Mouse (Mus musculus) heart, adult 9 months (tissue): ENCODE measurements at regions not wholly inside any gene's neighbourhood (a gene's known extent, or its start where the extent isn't known, plus 50 kb on each side); places are given as distances from the start of the nearest gene placed in this dataset.

ENCODE experiments used
- DNase-seq, 2 experiments: peaks; one replicate each; pipeline ENCODE4 v3.0.0; 2022; ENCODE audit warnings: low spot score in 2 of 2

DNA sequence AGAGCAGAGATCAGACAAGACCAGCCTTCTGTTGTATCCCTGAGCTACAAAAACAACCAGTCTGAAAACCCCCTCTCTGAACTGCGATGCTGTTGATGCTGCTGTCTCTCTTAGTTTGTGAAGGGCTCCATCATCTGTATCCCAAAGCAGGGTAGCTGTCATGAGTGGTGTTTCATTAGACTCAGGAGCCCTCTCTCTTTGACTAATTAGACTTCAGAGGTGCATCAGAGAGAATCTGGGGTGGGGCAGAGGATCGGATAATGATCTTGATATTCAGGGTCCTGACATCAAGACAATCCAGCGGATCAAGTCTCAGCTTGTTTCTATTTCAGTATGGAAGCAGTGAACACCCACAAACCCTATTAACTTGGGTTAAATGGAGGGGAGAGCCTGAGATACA, 70.6 kb upstream of the Slc24a4 start:
- no peak for DNase-seq

DNA sequence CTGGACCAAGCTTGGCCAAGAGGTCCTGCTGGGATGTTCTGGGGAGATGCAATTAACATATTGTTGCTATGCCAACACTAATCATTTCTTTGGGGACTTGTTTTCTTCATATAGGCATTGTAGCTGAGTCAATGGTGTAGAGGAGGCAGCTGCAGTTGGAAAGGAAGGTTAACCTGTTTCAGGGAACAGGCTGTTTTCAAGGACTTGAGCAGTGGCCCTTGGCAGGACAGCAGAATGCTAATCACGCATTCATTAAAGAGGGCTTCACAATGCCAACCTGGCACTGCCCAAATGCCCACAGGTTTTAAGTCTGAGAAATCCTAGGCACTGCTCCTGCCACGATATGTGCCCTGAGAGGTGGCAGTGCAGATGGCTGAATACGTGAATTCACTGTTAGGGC, 70.1 kb upstream of the Slc24a4 start:
- no peak for DNase-seq

DNA sequence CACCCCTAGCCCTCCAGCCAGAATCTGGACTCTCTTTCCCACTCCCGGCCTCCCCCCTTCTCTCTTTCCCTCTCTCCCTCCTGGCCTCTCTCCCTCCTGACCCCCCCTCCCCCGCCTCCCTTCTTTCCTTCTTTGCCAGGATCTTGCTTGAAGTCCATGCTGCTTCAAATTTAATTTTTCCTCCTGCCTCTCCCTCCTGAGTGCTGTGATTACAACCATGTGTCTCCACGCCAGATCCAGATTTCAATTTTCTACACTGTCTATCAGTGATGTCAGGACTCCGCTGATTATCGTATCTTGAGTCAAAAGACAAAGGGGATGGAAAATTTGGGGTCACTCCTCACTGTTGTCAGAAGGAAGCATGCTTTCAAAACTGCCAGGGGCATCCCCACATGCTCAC, 67.4 kb upstream of the Slc24a4 start:
- no peak for DNase-seq

DNA sequence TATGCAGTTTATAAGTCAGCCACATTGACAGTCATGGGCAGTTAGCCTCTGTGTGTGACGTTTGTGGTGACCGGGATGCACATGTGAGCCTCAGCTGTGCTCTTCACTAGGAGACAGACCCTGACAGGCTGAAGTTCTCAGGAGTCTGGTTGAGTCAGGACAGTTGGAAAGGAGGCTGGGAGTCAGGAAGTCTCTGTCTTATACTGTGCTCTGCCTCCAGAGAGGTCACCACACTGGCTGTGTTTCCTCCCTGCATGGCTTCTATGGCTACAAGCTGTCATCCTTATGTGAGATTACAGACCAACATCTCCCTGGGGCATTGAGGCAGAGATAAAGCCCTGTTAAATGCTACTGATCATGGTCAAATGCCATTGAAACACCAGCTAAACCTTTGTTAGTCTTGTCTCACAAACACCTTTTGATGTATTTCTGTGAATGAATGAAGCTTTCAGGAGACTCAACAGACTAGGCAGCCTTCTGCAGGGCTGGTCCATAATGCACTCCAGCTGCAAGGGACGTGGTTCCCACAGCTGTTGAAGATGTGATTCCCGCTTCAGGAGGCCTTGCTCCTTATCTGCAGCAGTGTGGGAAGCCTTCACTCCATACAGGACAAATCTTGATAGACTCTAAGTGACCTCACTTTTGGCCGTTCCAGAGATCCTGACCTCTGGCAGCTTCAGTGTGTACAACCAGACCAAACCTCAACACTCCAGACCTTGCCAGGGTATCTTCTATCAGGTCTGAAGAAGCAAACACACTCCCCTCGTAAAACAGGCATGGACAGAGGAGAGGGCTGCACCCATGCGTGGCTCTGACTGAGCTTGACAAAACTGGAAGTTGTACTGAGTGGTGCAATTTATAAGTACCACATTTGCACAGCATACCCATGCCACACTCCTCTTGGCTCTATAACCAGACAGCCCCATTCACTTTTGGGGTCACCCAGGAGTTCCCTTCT, 66.6 kb upstream of the Slc24a4 start:
- peak; percentile 17 to 34 for DNase-seq

DNA sequence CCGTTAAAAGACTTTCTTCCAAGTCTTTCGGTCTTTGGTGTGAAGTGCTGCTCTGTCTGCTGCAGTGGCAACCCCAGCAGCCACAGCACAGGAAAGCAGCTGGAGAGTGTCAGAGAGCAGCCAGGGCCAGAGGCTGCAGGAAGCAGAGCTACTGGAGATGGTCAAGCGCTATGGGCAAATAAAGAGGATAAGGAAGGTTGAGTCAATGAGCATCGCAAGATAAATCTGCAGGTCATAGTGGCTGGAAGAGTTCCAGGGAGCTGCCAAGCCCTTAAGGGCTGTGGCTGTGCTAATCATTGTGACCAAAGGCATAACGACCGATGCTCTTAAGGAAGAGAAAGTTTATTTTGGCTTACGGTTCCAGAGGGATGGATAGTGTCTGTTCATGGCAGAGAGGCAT, 65.9 kb upstream of the Slc24a4 start:
- no peak for DNase-seq

DNA sequence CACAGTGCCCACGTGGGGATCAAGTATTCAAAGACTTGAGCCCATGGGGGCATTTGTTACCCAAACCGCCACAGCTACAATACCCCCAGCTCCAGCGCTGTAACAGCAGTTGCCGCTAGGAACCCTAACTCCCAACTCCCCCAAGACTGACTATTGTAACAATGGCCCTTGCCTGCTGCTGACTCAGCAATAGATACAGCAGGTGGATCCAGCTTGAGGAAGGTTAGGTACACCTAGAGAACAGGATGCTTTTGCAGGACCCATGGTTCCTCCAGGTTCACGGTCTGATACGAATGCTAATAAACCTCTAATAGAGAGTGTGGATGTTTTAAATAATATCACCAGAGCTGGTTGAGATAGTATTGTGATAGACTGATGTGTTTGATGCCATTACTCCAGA, 65.3 kb upstream of the Slc24a4 start:
- no peak for DNase-seq

DNA sequence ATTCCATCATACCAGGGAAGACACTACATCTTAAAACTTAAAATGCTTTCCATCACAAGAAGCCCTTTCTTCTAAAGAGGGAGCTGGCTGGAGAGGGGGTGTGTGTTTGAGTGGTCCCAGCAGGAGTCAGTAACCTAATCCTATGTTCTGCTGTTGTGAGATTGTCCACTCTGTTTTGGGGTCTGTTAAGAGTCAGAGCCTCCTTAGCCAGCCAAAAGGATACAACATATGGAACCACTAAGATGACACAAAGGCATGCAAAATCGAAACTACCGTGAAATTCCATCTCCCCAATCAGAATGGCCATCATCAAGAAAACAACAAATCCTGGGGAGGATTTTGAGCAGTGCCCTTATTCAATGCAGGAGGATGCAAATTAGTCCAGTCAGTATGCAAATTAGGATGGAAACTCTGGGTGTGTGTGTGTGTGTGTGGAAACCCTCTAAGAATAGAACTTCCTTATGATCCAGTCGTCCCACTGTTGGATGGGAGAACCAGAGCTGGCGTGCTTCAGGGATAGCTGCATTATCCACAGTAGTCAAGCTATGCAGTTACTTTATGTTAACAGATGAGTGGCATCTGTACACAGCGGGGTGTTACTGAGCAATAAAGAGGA, 63.7 kb upstream of the Slc24a4 start:
- DNase-seq: no peak

DNA sequence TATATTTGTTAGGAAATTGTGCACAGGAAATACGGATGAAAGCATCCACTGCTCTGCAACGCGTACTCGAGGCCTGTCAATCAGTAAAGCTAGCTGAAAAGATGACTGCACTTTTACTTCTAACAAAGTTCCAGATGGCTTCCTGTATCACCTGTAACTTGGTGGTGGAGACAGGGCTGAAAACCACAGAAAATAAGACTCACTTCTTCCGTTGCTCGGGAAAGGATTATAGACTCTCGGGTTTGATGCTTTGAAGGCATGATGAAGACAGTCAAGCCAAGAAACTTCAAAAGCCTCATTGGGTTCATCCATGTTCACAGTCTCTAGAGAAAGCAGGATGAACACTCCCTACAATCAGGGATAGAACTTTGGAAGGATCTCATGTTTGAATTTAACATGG, 60.8 kb upstream of the Slc24a4 start:
- no peak for DNase-seq

DNA sequence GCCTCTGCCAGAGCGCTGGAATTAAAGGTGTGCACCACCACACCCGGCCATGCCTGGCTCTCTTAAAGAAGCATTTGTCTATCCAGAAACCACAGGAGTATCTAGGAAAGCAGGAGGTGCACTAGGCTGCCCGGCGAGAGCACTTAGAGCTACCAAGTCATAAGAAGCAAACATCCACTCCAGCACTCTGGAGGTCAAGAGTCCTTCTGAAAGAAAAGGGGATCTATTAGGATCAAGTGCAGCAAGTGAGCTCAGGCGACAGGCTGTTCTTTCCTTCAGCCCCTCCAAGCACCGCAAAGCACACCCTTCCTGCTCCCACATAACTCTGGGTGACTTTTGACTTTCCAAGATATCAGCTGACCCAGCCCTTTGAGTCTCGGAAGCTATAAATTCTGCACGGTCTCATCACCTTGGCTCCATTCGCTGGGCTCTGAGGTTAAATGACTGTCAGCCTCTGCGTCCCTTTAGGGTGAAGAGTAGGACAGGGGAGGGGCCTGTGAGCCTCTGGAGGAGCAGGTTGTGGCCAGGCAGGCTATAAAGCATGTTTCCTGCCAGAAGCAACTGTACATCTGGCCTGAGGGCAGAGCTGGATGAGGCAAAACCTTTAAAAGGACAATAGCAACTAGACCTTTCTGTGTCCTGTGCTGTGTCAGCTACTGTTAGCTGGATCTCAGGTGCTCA, 58.9 kb upstream of the Slc24a4 start:
- no peak for DNase-seq

DNA sequence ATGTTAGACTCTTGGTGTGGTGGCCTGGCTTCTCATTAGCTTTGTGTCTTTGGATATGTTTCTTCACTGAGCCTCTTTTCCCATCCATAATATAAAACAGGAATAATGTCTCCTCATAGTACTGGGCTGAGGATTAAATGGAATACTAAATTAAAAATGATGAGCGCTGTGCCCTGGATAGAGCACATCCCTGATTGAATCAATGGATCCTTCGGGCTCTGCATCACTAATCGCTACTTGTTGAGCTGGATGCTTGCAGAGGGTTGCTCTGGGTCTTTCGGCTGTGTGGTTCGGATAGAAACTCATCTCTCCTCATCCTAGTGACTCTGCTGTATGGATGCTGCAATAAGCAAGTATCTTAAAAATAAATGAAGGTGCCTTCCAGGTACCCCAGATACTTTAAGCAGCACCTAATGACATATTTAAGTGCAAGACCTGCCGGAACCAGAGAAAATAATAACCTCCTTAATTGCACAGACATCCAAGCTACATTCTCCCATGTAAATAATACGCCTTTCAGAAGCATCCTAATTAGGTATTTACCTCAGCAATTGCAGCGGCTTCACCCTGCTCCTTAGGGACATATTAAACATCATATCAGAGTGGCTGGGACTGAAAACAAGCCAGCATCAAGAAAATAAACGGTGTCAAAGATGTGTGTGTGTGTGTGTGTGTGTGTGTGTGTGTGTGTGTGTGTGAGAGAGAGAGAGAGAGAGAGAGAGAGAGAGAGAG, 56.5 kb upstream of the Slc24a4 start:
- no peak for DNase-seq

DNA sequence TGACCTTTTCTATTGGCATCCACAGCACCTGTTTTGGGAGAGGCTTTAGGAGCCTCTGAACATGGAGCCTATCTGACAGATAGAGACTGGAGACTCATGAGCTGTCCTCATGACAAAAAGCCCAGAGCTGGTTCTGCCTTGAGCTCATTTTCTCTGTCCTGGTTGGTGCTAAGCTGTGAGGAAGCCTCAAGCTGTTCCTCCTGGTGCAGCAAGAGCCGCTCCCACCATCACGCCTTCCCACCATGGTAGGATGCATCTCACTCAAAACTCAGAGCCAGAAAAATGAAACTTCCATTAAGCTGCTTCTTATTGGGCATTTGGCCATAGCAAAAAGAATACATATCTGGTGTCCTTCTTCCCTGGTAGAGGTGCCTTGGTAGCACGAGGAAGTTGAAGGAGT, 55.0 kb upstream of the Slc24a4 start:
- DNase-seq: no peak

DNA sequence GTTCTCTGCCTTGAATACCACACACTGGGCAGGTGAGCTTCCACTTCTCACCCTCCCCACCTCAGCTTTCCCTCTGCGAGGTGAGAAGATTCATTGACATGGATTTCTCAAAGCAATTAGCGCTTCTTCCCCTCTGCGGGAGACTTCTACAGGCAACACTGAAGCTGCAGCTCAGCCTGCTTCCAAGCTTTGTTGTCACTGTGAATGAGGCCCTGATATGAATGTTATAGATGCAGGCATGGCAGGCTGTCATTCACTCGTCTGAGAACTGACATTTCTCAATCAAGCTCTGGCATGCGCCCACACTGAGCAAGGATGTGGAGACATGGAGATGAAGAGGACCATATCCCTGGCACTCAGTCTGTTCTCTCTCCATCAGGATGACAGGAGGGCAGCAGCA, 52.2 kb upstream of the Slc24a4 start:
- no peak for DNase-seq
